Mouse (Mus musculus) lung, adult 18-20 months (tissue): ENCODE results near the gene Fsd2.

ENCODE experiments used
- DNase-seq, 2 experiments: peaks; one replicate each; pipeline ENCODE4 v3.0.0; 2022; ENCODE audit warnings: mixed read lengths in 2 of 2

Gene Fsd2

GRCm38 (mm10) chr7:81566892-81567291, at the start of gene Fsd2:
Fsd2 (minus strand) TSS chr7:81566944.
- DNase-seq, result peak; percentile 15 to 34

- no peak for DNase-seq
Measured at GRCm38 (mm10) chr7:81615031-81615430, 48.3 kb upstream of the Fsd2 start.

- no peak for DNase-seq
Measured at GRCm38 (mm10) chr7:81612856-81613635, 46.3 kb upstream of the Fsd2 start.

GRCm38 (mm10) chr7:81610125-81610524, 43.4 kb upstream of the Fsd2 start:
- peak; percentile 5 to 15 for DNase-seq

- DNase-seq, result no peak
Measured at GRCm38 (mm10) chr7:81606452-81606851, 39.7 kb upstream of the Fsd2 start.

GRCm38 (mm10) chr7:81605489-81605888, 38.7 kb upstream of the Fsd2 start:
- DNase-seq, result no peak

- DNase-seq, result no peak
Measured at GRCm38 (mm10) chr7:81604991-81605390, 38.2 kb upstream of the Fsd2 start.

GRCm38 (mm10) chr7:81599379-81600280, 32.9 kb upstream of the Fsd2 start:
- peak in 1 of 2 experiments; percentile 10 for DNase-seq

GRCm38 (mm10) chr7:81597660-81598059, 30.9 kb upstream of the Fsd2 start:
- no peak for DNase-seq

GRCm38 (mm10) chr7:81596086-81596485, 29.3 kb upstream of the Fsd2 start:
- DNase-seq, result no peak

- DNase-seq, result no peak
Measured at GRCm38 (mm10) chr7:81595056-81595455, 28.3 kb upstream of the Fsd2 start.

GRCm38 (mm10) chr7:81593387-81593786, 26.6 kb upstream of the Fsd2 start:
- no peak for DNase-seq

GRCm38 (mm10) chr7:81592686-81593085, 25.9 kb upstream of the Fsd2 start:
- DNase-seq, result no peak

- no peak for DNase-seq
Measured at GRCm38 (mm10) chr7:81587238-81587637, 20.5 kb upstream of the Fsd2 start.

- DNase-seq, result no peak
Measured at GRCm38 (mm10) chr7:81585326-81585725, 18.6 kb upstream of the Fsd2 start.

GRCm38 (mm10) chr7:81583512-81583911, 16.8 kb upstream of the Fsd2 start:
- no peak for DNase-seq

GRCm38 (mm10) chr7:81579312-81579711, 12.6 kb upstream of the Fsd2 start:
- no peak for DNase-seq

GRCm38 (mm10) chr7:81578413-81578812, 11.7 kb upstream of the Fsd2 start:
- peak; percentile 34 to 50 for DNase-seq

GRCm38 (mm10) chr7:81577872-81578271, 11.1 kb upstream of the Fsd2 start:
- no peak for DNase-seq

- DNase-seq, result no peak
Measured at GRCm38 (mm10) chr7:81575606-81576005, 8.9 kb upstream of the Fsd2 start.

- DNase-seq, result no peak
Measured at GRCm38 (mm10) chr7:81573821-81574220, 7.1 kb upstream of the Fsd2 start.

- peak; percentile 53 to 66 for DNase-seq
Measured at GRCm38 (mm10) chr7:81573397-81573796, 6.7 kb upstream of the Fsd2 start.

GRCm38 (mm10) chr7:81572610-81573268, 6.0 kb upstream of the Fsd2 start:
- DNase-seq, result no peak
